Mouse (Mus musculus): ENCODE measurements at regions not wholly inside any gene's neighbourhood (a gene's known extent, or its start where the extent isn't known, plus 50 kb on each side); places are given as distances from the start of the nearest gene placed in this dataset.
"Not testable (repeated sequence)": the region's sequence is repeated elsewhere in the genome, so short reads cannot be mapped to it uniquely, and the experiment has no call there.

DNA sequence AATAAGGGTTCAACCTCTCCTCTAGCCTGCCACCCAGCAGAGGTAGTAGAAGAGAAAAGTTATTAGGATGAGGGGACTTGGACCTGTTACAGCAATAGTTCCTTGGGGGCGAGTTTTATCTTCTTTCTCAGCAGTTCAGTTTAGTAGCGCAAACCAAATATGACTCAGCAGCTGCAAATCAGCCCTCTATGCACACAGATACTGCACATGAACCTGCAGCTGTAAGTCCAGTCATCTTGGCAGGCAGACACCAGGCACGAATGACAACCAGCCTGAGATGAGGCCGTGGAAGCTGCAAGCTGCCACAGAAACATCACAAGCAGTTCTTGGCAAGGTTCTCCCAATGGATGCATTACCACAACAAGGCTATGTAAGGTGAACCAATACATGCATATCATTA is 327.0 kb upstream of the Akr1e1 start:
- no peak for ATAC-seq (replicated peaks; ENCODE audit: insufficient number of reproducible peaks, low FRiP score, low TSS enrichment, poor library complexity, severe bottlenecking)

DNA sequence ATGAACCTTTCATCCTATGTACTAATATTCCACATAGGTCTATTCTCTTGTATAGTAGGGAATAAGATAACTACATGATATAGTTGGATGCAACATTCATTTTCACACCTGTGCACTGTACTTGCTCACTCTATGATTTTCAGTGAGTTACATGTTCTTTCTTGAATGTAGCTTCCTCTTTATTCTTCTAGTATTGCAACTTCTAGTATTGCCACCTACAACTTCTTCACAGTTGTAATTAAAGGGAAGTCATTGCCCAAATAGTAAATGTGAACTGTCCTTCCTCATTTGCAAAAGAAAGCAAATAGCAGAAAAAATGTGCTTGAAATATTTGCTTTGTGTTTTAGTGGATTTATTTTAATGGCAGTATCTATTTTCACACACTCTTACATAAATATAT is 330.9 kb upstream of the Akr1e1 start:
- 0 out of 2 replicates have a peak, but pooled peaks have one; percentile 40 for ATAC-seq (replicated peaks; ENCODE audit: insufficient number of reproducible peaks, low FRiP score, low TSS enrichment, poor library complexity, severe bottlenecking)

DNA sequence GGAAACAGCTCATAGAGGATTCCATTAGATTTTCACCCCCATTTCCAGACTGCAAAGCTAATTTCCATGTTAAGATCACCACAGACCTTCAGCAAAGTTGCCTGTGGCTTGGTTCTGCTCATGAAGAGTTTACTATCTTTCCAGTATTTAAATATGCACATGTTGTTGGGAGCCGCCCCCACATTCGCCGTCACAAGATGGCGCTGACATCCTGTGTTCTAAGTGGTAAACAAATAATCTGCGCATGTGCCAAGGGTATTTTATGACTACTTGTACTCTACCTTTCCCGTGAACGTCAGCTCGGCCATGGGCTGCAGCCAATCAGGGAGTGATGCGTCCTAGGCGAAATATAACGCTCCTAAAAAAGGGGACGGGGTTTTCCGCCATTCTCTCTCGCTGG is 333.5 kb upstream of the Akr1e1 start:
- not testable (repeated sequence) for ATAC-seq (replicated peaks; ENCODE audit: insufficient number of reproducible peaks, low FRiP score, low TSS enrichment, poor library complexity, severe bottlenecking)

DNA sequence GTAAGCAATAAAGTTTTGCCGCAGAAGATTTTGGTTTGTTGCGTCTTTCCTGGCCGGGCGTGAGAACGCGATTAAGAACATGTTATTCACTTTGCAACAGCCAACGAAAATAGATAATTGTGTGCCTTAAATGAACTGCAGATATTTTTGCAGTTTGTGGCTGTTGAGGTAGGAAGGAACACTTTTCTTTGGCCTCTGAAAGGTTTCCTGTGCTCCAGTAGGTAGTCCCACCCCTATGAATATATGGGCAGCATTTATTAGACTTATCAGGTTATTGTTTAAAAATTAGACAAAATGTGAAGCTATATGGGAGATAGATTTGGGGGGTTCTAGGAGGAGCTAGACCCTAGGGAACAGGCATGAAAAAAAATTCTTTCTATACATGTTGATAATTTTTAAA is 334.1 kb upstream of the Akr1e1 start:
- ATAC-seq (replicated peaks; ENCODE audit: insufficient number of reproducible peaks, low FRiP score, low TSS enrichment, poor library complexity, severe bottlenecking), result no peak

DNA sequence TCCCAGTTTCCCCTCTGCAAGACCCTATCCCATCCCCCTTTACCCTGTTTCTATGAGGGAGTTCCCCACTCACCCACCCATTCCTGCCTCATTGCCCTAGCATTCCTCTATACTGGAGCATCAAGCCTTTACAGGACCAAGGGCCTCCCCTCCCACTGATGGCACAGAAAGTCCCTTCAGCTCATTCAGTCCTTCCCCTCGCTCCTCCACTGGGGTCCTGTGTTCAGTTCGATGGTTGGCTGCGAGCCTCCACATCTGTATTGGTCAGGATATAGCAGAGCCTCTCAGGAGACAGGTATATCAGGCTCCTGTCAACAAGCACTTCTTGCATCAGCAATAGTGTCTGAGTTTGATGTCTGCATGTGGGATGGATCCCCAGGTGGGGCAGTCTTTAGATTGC is 346.4 kb upstream of the Akr1e1 start:
- no peak for ATAC-seq (replicated peaks; ENCODE audit: insufficient number of reproducible peaks, low FRiP score, low TSS enrichment, poor library complexity, severe bottlenecking)

DNA sequence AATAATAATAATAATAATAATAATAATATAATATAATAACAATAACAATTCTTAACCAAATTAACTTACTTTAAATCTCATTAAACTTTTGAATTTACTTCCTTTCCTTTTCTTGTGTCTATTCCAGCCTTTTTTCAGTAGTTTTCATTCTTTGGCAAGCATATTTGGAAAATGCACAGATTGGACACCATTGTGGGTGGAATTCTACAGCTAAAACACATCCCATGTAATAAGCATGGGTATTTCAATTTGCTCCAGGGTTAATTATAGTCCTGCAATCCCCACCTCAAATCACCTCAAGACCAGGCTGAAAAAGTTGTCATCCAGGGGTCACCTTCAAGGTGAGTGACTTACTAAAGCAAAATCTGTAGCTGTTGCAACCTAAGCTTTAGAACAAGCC is 355.9 kb upstream of the Akr1e1 start:
- no peak for ATAC-seq (replicated peaks; ENCODE audit: insufficient number of reproducible peaks, low FRiP score, low TSS enrichment, poor library complexity, severe bottlenecking)

DNA sequence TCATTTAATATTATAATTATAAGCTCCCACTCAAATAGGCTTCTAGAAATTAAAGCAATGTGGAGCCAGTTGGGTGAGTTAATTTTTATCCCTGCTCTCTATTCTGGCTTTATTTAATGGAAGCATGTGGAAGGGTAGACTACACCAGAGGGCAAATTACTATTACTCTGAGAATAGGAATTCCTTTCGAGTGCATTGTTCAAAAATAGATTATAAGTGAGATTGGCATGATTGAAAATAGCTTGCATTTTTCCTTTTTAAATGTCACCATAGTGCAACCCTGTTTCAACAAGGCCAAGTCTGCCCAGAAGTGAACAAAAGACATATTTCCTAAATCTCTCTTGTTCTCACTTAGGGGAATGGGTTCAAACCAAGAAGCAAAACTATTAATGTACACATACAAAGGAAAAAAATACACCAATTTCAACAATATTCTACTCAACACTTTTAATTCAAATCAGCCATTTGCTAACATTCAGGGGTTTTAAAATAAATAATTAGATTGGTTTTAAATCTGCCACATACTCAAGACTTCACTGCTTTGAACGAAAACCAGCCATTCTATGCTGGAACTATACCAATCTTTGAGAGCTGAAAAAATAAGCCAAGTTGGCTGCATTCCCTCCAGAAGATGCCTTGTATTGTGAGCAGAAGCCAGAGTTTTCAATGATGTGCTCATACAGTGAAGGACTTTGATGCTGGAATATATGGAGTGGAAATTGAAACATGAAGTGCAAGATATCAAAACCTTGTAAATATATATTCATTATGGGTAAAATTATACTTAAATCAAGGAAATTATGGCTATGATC is 361.3 kb upstream of the Akr1e1 start:
- no peak for ATAC-seq (replicated peaks; ENCODE audit: insufficient number of reproducible peaks, low FRiP score, low TSS enrichment, poor library complexity, severe bottlenecking)

DNA sequence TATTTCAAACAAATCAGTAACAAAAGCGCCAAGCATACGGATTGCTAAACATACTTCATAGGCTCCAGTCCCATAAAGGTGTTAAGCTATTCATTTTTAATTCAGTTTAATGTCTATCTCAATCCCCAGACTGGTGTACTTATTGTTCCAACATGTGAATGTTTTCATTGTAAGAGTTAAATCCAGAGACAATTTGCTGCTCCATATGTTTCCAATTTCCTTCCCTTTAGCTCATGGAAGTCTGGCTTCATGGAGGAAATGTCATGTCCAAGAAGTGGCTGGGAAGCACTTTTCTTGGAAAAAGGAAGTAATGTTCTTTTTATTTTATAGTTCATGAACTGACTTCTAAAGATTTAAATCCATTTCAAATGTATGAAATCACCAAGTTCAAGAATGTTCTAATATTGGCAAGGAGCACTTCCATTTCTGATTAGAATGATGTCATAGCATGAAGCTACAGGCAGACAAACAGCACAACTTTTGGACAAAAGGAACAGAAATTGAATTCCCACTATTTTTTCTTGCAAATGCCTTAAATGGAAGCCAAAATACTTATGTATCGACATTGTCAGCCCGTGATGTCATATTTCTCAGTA is 362.6 kb upstream of the Akr1e1 start:
- no peak for ATAC-seq (replicated peaks; ENCODE audit: insufficient number of reproducible peaks, low FRiP score, low TSS enrichment, poor library complexity, severe bottlenecking)

DNA sequence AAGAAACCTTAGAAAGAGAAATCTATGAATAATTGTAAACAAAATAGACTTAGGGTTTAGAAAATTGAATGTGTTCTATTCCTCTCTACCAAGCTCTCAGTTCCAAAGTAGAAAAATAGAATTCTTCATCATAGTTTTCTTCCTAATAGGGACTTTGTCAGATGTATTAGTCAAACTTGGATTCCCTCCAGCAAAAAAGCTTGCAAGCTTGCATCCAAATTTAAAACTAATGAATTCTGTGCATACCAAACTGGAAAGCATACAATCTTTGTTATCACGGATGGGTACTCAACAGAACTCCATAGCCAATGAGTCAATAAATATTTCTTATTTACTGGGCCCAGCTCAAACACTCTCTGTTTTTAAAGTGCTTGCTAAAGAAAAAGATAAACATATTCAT is 383.9 kb upstream of the Akr1e1 start:
- no peak for ATAC-seq (replicated peaks; ENCODE audit: insufficient number of reproducible peaks, low FRiP score, low TSS enrichment, poor library complexity, severe bottlenecking)

DNA sequence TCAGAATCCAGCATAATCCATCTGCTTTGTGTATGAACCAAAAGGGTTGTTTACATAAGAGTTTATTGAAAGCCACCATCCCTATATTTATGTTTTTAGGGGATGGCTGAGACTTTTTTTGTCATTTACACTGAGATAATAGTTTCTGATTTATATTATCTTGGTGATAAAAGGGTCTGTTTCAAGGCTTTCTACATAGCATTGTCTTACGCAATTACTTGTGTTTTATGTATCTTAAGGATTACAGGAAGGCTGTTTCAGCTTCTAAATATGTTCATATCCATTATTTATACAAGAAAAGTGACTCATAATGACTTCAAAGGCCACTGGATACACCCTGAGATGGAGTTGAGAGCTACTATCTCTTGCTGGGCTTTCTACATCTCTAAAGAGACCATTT is 399.3 kb upstream of the Akr1e1 start:
- ATAC-seq (replicated peaks; ENCODE audit: insufficient number of reproducible peaks, low FRiP score, low TSS enrichment, poor library complexity, severe bottlenecking), result no peak

DNA sequence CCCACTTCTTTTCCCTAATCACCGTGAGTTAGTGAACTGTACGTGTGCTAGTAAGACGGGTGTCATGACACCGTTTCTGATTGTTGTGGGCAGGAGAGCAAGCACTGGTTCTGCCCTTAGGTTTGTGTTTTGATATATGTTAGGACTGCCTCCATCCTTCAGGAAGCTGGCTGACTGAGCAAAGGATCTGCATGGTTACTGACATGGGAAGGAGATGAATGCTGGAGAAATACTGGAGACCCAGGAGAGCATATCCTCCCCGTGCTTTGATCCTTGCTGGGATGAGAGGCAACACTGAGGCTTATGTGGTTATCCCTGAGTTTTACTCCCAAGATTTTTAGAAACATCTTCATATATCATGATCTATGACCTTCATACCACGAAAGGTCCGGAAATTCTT is 413.5 kb upstream of the Akr1e1 start:
- no peak for ATAC-seq (replicated peaks; ENCODE audit: insufficient number of reproducible peaks, low FRiP score, low TSS enrichment, poor library complexity, severe bottlenecking)

DNA sequence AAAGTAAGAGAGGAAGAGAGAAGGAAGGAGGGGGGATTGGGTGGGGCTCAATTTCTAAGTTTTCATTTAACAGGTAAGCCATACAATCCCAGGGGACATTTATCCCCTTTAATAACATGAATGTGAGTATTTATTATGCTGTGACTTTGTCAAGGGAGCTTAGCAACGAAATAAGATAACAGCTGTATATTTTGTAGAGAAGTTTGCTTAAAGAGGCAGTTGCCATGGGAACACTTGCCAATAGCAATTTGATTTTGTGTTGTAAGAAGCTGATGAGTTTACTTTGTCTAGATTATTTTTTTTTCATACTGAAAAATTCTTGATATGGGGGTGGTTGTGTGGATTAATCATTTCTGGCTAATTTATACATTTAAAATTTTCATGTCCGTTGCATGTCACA is 450.9 kb upstream of the Akr1e1 start:
- ATAC-seq (replicated peaks; ENCODE audit: insufficient number of reproducible peaks, low FRiP score, low TSS enrichment, poor library complexity, severe bottlenecking), result no peak

DNA sequence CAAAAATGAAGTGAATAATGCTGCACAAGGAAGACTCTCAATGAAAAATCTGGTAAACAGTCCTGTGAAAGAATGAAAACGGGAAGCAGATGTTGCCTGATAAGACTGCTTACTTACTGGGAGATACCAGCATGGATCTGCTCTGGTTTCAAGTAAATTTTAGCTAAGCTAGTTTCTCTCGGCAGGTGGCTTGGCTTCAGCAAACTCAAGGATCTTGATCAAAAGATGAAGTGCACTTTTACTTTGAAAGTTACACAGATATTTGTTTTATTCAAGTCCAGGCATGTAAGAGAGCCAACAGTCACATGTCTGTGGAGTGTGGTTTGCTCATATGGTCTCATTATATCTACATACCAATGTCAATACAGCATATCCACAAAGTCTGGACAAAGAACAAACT is 451.5 kb upstream of the Akr1e1 start:
- ATAC-seq (replicated peaks; ENCODE audit: insufficient number of reproducible peaks, low FRiP score, low TSS enrichment, poor library complexity, severe bottlenecking), result no peak

DNA sequence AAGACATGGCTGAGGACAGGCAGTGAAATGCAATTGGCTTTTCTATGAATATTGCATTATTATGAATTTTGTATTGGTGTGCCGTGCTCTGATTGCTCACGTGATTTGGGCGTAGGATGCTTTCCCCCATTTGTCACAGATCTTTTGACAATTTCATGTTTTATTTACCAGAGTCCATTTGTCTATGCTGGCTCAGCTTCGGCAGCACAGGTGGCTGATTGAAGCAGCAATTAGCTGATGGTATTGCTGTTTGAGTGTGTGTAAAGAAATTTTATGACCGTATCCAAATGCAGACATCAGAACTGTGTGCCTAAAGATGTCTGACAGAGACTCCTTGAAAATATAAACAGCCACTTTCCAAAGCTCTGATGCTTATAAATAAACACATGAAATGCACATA is 498.5 kb upstream of the Akr1e1 start:
- no peak for ATAC-seq (replicated peaks; ENCODE audit: insufficient number of reproducible peaks, low FRiP score, low TSS enrichment, poor library complexity, severe bottlenecking)

DNA sequence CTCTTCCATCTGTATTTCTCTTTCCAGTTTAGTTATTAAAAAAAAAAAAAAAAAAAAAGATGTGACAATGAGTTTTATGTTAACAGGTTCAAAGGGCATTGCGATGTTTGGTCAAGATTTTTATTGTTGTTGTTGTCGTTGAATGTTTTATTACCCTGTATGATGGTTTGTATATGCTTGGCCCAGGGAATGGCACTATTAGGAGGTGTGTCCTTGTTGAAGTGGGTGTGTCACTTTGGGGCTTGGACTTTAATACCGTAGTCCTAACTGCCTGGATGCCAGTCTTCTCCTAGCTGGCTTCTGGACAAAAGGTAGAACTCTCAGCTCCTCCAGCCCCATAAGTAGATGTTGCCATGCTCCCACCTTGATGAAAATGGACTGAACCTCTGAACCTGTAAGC is 545.9 kb upstream of the Akr1e1 start:
- no peak for ATAC-seq (replicated peaks; ENCODE audit: insufficient number of reproducible peaks, low FRiP score, low TSS enrichment, poor library complexity, severe bottlenecking)

DNA sequence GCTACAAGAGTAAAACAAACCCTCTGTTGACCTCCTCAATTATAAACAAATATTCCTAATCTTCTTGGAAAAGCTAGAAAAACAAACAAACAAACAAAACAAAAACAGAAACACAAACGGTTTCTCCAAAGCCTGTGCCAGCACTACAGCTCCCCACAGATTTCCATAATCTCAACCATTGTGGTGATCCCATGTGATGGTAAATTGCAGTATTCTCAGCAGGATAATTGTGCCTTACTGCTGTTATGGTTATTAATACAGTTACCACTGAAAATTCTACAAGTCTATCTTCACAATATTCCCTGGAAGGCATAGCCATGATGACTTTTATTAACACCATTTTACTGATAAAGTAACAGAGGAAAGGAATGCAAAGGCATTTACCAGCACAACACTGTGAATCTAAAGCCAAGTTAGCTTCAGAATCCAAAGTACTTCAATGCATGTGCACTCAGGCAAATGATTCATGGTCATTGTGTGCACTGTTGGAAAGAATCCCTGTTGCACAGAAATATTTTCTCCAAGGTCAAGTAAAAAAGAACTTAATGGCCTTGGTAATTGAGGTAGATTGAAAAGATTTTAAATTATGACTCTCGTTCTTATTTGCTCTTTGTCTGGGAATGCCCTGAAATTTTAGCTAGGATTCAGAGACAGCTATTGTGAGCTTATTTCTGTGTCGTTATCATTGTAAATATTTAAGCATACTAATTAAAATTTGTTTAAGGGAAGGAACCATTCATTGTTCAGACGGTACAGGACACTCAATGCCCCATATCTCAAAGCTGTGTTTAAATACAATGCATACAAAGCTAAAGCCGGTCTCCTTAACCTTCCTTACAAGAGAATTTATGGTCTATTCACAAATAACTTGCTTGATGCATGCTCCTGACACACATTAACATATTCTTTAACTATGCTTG is 551.1 kb upstream of the Akr1e1 start:
- no peak for ATAC-seq (replicated peaks; ENCODE audit: insufficient number of reproducible peaks, low FRiP score, low TSS enrichment, poor library complexity, severe bottlenecking)

DNA sequence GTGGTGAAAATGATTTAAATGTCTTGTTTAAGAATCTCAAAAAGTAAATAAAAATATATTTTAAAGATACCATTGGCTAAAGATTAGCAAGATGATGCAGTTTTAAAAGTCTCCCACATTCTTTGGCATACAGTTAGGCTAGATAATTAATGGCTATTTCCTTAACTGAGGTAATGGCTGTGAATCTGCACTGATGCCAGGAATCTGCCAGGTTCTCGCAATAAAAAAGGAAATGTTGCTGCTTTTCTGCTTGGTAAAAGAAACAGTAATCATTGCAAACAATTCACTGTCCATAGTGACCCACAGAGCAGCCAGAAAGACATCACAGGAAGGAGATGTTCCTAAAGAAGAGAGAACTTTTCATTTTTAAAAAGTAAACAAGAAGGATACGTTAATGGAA is 557.7 kb upstream of the Akr1e1 start:
- no peak for ATAC-seq (replicated peaks; ENCODE audit: insufficient number of reproducible peaks, low FRiP score, low TSS enrichment, poor library complexity, severe bottlenecking)

DNA sequence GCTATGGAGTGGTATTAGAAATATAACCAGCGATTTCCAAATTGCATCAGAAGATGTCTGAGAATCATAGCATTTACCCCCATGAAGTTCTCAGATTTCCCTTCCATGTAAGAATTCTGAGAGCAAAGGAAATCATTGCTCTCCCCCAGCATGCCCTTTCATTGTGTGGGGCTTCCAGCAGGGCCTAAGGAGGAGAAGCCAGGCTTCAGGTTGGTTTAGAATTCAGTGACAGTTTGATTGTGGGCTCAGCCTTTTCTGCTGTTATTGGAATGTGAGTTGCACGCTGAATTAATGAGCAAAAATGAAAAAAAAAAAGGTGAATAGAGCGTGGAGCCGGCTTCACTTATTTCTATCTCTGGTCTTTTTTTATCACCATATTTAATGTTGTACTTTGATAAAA is 570.0 kb upstream of the Akr1e1 start:
- no peak for ATAC-seq (replicated peaks; ENCODE audit: insufficient number of reproducible peaks, low FRiP score, low TSS enrichment, poor library complexity, severe bottlenecking)

DNA sequence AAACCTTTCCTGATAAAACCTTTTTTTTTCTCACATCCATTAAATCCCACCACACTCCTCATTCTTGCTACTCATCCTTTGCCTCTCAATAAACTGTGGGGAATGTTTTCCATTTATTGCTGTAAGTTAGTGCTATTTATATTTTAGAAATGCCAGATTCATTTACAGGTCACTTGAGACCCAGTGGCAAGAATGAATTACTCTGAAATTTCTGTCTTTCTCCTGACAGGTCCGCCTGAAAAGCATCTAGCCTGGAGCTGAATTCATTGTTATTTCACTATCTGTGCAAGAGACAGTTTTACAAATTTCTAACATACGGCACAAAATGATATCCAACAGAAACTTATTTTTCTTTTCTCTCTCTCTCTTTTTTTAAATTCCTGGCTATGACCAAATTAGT is 570.6 kb upstream of the Akr1e1 start:
- no peak for ATAC-seq (replicated peaks; ENCODE audit: insufficient number of reproducible peaks, low FRiP score, low TSS enrichment, poor library complexity, severe bottlenecking)

Data from monocyte, adult 5-6 weeks (primary cell).